Comparison of ENCODE assay signal across 8 mouse cellular contexts in the genomic region with DNA sequence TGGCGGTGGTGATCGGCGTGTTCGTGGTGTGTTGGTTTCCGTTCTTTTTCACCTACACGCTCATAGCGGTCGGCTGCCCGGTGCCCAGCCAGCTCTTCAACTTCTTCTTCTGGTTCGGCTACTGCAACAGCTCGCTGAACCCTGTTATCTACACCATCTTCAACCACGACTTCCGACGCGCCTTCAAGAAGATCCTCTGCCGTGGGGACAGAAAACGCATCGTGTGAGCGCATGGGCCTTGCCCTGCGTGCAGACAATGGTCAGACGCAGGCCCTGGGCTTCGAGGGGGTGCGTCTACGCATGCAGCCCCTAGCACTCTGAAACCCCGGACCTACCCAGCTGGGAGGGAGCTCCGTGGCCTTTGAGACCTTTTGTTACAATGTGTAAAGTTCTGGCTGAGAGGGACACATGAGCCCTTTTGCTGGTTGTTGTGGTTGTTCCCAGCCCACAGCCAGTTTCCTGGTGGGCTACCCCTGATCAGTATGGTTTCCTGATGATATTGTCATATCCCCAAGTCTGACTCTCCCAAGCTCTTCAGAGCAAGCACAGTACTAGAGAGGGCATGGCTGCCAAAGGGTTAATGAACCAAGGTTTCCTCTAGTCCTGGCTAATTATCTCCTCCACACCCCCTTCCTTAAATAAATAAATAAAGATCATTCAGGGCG. TPM values are rescaled to one million over a fixed set of nuclear protein-coding genes. Genes with fewer than 3 reads are reported as not detected.
DNase-seq lines count a peak whose midpoint lies in the region; ATAC-seq and TF ChIP-seq lines count a peak whose summit lies in the region.

No protein-coding gene starts in this region.

- peak overlapping the region; percentile 99 for H3K4me2 ChIP-seq in hindbrain, embryonic 15.5 days
- H3K4me2 ChIP-seq in midbrain, embryonic 13.5 days (replicated peaks) = peak overlapping the region; percentile 99

- peak; percentile 15 for DNase-seq in kidney, postnatal 10 days
- no peak for DNase-seq in kidney, adult 11 months
- peak; percentile 42 for DNase-seq in brain, embryonic 14.5 days (ENCODE audit: low read depth)
- DNase-seq in left cerebral cortex, postnatal 10 days (ENCODE audit: extremely low spot score in 1 of 2, low spot score in 2 of 2) = no peak
- DNase-seq in spleen, postnatal 4 days (ENCODE audit: low spot score in 2 of 2) = no peak
- no peak for DNase-seq in frontal cortex, adult 2 months (ENCODE audit: extremely low spot score in 1 of 2, low spot score in 1 of 2)

- peak overlapping the region; percentile 74 for H3K9ac ChIP-seq in hindbrain, embryonic 15.5 days
- H3K9ac ChIP-seq in midbrain, embryonic 13.5 days (replicated peaks) = peak overlapping the region; percentile 72

- peak overlapping the region; percentile 51 for H3K27ac ChIP-seq in hindbrain, embryonic 15.5 days (replicated peaks)
- H3K27ac ChIP-seq in midbrain, embryonic 13.5 days = no peak overlapping the region

- intact Hi-C loops in left cerebral cortex, postnatal 10 days (cut with DNase I) = loop anchor here (5.0 to 10.0 kb wide), 3 partner anchors 130 to 490 kb away; no protein-coding TSS in a partner anchor

- 2% methylated on average over 27 of the region's 27 CpGs for WGBS in hindbrain, embryonic 15.5 days
- under 1% methylated on average over 27 of the region's 27 CpGs for WGBS in midbrain, embryonic 13.5 days

- H3K4me1 ChIP-seq in hindbrain, embryonic 15.5 days (replicated peaks) = peaks cover 49% of the 10 kb centered on the region
- peaks cover 31% of the 10 kb centered on the region for H3K4me1 ChIP-seq in midbrain, embryonic 13.5 days (replicated peaks)

- peak overlapping the region; percentile 64 for H3K4me3 ChIP-seq in hindbrain, embryonic 15.5 days
- H3K4me3 ChIP-seq in midbrain, embryonic 13.5 days (replicated peaks) = peak overlapping the region; percentile 59

- TF ChIP-seq POLR2A in brain, embryonic 14.5 days (IDR thresholded peaks at IDR 0.05; ENCODE audit: borderline replicate concordance, extremely low read depth, insufficient read depth, insufficient read length, poor library complexity, severe bottlenecking) = no peak

- H3K36me3 ChIP-seq in hindbrain, embryonic 15.5 days = no peaks in the 10 kb centered on the region
- H3K36me3 ChIP-seq in midbrain, embryonic 13.5 days = no peaks in the 10 kb centered on the region

- H3K9me3 ChIP-seq in hindbrain, embryonic 15.5 days = no peaks in the 10 kb centered on the region
- H3K9me3 ChIP-seq in midbrain, embryonic 13.5 days = no peaks in the 10 kb centered on the region

- no peak for TF ChIP-seq CTCF in brain, embryonic 14.5 days (IDR thresholded peaks at IDR 0.05; ENCODE audit: borderline replicate concordance, extremely low read depth, insufficient read depth, insufficient read length)

- peaks cover 15% of the 10 kb centered on the region; the same call in 1 of the 2 replicates for H3K27me3 ChIP-seq in hindbrain, embryonic 15.5 days
- H3K27me3 ChIP-seq in midbrain, embryonic 13.5 days = peaks cover 57% of the 10 kb centered on the region

- no peak for ATAC-seq in hindbrain, embryonic 15.5 days (ENCODE audit: low FRiP score, low read depth)
- ATAC-seq in midbrain, embryonic 13.5 days = no peak

RNA-seq across cellular contexts. Expression of a gene that starts 3.6 kb away (rescaled TPM):
- 11.4 and 19.0 TPM in 2 replicates for polyA plus RNA-seq in brain, embryonic 14.5 days (2012; rRNA removed)
- polyA plus RNA-seq in hindbrain, embryonic 15.5 days (2015; fragmentation: Nextera tagmentation; extraction: Ambion mirVana) = 4.7 and 5.5 TPM in 2 replicates
- 1.9 TPM in 2 replicates for polyA plus RNA-seq in midbrain, embryonic 13.5 days (2015; fragmentation: Nextera tagmentation; extraction: Ambion mirVana)
- total RNA-seq in left cerebral cortex, postnatal 10 days (2021) = 10 to 100 TPM; 26.1 to 32.3 TPM
- 12.7 and 16.7 TPM in 2 replicates for polyA plus RNA-seq in frontal cortex, adult 2 months (2012; rRNA removed)

Comparison
In these comparisons a context has a peak if more than half of its experiments do, and no peak if none do; other contexts are left out.
1. DNase-seq: peak in kidney, postnatal 10 days (single experiment) and brain, embryonic 14.5 days (single experiment); none in kidney, adult 11 months (single experiment), left cerebral cortex, postnatal 10 days (0 of 2), spleen, postnatal 4 days (0 of 2) and frontal cortex, adult 2 months (0 of 2).